Comparison of ENCODE assay signal across 14 mouse cellular contexts in genomic region chr1:136953444-136954107, GRCm38 (mm10). TPM values are rescaled to one million over a fixed set of nuclear protein-coding genes. Genes with fewer than 3 reads are reported as not detected.
DNase-seq lines count a peak whose midpoint lies in the region; ATAC-seq lines count a peak whose summit lies in the region.
"Had no signal": no experiment of that assay in that cellular context is flagged by ENCODE, and none has a peak within 500 bp of the region (broad histone marks: within the 10 kb centered on the region; RNA-seq: fewer than 3 reads in every experiment).

No protein-coding gene starts in this region.

- H3K4me3 ChIP-seq in kidney, embryonic 14.5 days (ENCODE audit: low read length), result peak overlapping the region; percentile 20
- peak overlapping the region; percentile 17; the same call in 1 of the 2 replicates for H3K4me3 ChIP-seq in liver, embryonic 11.5 days (ENCODE audit: low read depth, low read length)

- no peak overlapping the region for H3K9ac ChIP-seq in kidney, embryonic 14.5 days (ENCODE audit: low read depth, low read length)
- no peak overlapping the region for H3K9ac ChIP-seq in liver, embryonic 11.5 days (ENCODE audit: low read depth, low read length)
- H3K9ac ChIP-seq: forebrain, embryonic 12.5 days; midbrain, embryonic 12.5 days had no signal

- no peak for ATAC-seq in kidney, embryonic 14.5 days (ENCODE audit: low FRiP score, low TSS enrichment)
- ATAC-seq in liver, embryonic 11.5 days (replicated peaks; ENCODE audit: low FRiP score), result no peak

- H3K27ac ChIP-seq in kidney, embryonic 14.5 days (ENCODE audit: low read depth, low read length), result no peak overlapping the region
- no peak overlapping the region for H3K27ac ChIP-seq in liver, embryonic 11.5 days (ENCODE audit: low read depth, low read length)
- H3K27ac ChIP-seq: forebrain, embryonic 12.5 days; midbrain, embryonic 12.5 days had no signal

- DNase-seq in embryo, embryonic 10.5 days (ENCODE audit: low spot score), result peak; percentile 36
- no peak for DNase-seq in embryo, embryonic 10 days (ENCODE audit: low spot score)
- DNase-seq in kidney, postnatal 10 days, result no peak
- peak; percentile 97 for DNase-seq in R1 (ENCODE audit: low read depth, low spot score)
- no peak for DNase-seq in liver, embryonic 11.5 days (ENCODE audit: low spot score)
- no peak for DNase-seq in natural killer cell, adult 2 months (ENCODE audit: low spot score in 2 of 2)
- DNase-seq in layer of hippocampus, postnatal 36 days, result no peak
- DNase-seq: cerebellum, adult 11 months; gastrocnemius, postnatal 25 days had no signal

- no peaks in the 10 kb centered on the region for H3K9me3 ChIP-seq in kidney, embryonic 14.5 days (ENCODE audit: control insufficient read depth, low read length)
- no peaks in the 10 kb centered on the region for H3K9me3 ChIP-seq in liver, embryonic 11.5 days (ENCODE audit: control insufficient read depth, low read length)
- H3K9me3 ChIP-seq: forebrain, embryonic 12.5 days had no signal

- peaks cover 15% of the 10 kb centered on the region; the same call in 1 of the 2 replicates for H3K4me1 ChIP-seq in kidney, embryonic 14.5 days (ENCODE audit: control insufficient read depth, insufficient read depth, low read length)
- 0 out of 2 replicates have a peak, but pooled peaks cover 4% of the 10 kb centered on the region for H3K4me1 ChIP-seq in liver, embryonic 11.5 days (replicated peaks; ENCODE audit: control insufficient read depth, insufficient read depth, low read length)

- 2% methylated on average over 15 of the region's 15 CpGs for WGBS in kidney, embryonic 14.5 days
- WGBS in liver, embryonic 11.5 days, result 3% methylated on average over 15 of the region's 15 CpGs

- H3K4me2 ChIP-seq in kidney, embryonic 14.5 days (replicated peaks; ENCODE audit: low read depth, low read length), result peak overlapping the region; percentile 46; the same call in 1 of the 2 replicates
- peak overlapping the region; percentile 68 for H3K4me2 ChIP-seq in liver, embryonic 11.5 days

- no peaks in the 10 kb centered on the region for H3K36me3 ChIP-seq in kidney, embryonic 14.5 days (ENCODE audit: control insufficient read depth, insufficient read depth, low read length)
- H3K36me3 ChIP-seq in liver, embryonic 11.5 days (ENCODE audit: control insufficient read depth, insufficient read depth, low read length), result no peaks in the 10 kb centered on the region
- H3K36me3 ChIP-seq: forebrain, embryonic 12.5 days; midbrain, embryonic 12.5 days had no signal

- peaks cover 81% of the 10 kb centered on the region for H3K27me3 ChIP-seq in kidney, embryonic 14.5 days (ENCODE audit: control insufficient read depth, insufficient read depth, low read length)
- peaks cover 86% of the 10 kb centered on the region for H3K27me3 ChIP-seq in liver, embryonic 11.5 days (replicated peaks; ENCODE audit: control insufficient read depth, insufficient read depth, low read length)

RNA-seq across cellular contexts. Expression of gene Nr5a2, which starts 6.7 kb away (rescaled TPM):
- polyA plus RNA-seq in kidney, embryonic 14.5 days (2014; fragmentation: Nextera tagmentation; extraction: Ambion mirVana), result 0.10 and 0.46 TPM in 2 replicates
- 4.9 and 5.3 TPM in 2 replicates for polyA plus RNA-seq in liver, embryonic 11.5 days (2014; fragmentation: Nextera tagmentation; extraction: Ambion mirVana)
- not detected for total RNA-seq in layer of hippocampus, postnatal 36 days (2021)
- total RNA-seq: layer of hippocampus, postnatal 10 days; neutrophil, adult 5-6 weeks had no signal

Comparison
In these comparisons a context has a peak if more than half of its experiments do, and no peak if none do; other contexts are left out.
1. DNase-seq: peak in embryo, embryonic 10.5 days (single experiment) and R1 (single experiment); none in embryo, embryonic 10 days (single experiment), kidney, postnatal 10 days (single experiment), liver, embryonic 11.5 days (single experiment), natural killer cell, adult 2 months (0 of 2) and layer of hippocampus, postnatal 36 days (0 of 2).